Mouse (Mus musculus) spleen, embryonic (tissue): Measurements from ENCODE around the gene Dcp1a.
"Not testable (repeated sequence)": the region's sequence is repeated elsewhere in the genome, so short reads cannot be mapped to it uniquely, and the experiment has no call there.

Experiments used
- CTCF ChIA-PET: fragments of 350-600 bp; sonication (Branson Sonifier 250); formaldehyde crosslinking; loops from one replicate; lab custom pipeline; 2022; lab: Charles Lee

Gene Dcp1a

DNA sequence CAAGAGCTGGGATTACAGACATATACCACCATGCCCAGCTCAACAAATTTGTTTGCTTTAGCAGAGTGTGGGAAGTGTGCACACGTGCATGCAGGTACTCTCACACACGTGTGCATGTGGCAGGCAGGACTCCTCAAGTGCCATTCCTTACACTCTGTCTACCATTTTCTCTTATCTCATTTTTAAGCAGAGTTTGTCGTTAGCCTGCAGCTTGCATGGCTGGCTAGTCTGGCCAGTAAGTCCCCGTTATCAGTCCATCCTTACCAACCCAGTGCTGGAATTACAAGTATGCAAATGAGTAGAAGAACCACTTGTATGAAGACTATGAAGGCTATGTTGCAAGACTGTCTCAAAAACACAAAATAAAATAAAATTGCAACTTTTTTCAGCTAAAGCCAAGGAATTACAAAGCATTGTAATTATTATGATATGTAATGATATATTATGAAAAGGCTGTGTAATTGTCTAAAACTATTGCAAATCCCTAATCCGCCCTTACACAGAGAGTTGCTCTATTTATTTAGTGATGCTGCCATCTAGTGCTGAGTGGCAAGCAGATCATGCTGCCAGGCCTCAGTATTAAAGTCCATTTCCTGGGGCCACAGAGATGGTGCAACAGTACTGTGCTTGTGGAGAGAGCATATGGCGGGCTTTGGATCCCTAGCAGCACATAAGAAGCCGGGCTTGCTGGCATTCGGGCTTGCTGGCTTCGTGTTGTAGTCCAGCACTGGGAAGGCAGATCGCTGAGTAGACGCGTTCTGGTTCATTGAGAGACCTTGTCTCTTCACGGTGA, 36.8 kb downstream of the Dcp1a start:
- CTCF ChIA-PET: no interaction called here

GRCm38 (mm10) chr14:30519323-30519722, 40.0 kb downstream of the Dcp1a start:
- CTCF ChIA-PET: no interaction called here

- CTCF ChIA-PET: no interaction called here
These were observed 44.0 kb downstream of the Dcp1a start for GRCm38 (mm10) chr14:30523356-30523755.

DNA sequence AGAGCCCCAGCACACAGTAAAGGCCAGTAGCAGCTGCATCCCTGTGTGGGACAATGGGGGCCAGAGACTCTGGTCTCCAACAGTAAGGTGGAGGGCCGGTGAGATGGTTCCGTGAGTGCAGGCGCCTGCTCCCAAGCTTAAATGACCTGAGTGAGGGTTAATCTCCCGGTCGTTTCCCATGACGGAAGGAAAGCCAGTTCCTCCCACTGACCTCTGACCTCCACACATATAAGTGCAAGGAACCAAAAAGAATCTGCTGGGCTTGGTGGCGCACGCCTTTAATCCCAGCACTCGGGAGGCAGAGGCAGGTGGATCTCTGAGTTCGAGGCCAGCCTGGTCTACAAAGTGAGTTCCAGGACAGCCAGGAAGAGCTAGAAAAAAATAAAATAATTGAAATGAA, 49.1 kb downstream of the Dcp1a start:
- CTCF ChIA-PET: no interaction called here

- CTCF ChIA-PET: no interaction called here
These were observed 49.6 kb downstream of the Dcp1a start for GRCm38 (mm10) chr14:30528961-30529360.

DNA sequence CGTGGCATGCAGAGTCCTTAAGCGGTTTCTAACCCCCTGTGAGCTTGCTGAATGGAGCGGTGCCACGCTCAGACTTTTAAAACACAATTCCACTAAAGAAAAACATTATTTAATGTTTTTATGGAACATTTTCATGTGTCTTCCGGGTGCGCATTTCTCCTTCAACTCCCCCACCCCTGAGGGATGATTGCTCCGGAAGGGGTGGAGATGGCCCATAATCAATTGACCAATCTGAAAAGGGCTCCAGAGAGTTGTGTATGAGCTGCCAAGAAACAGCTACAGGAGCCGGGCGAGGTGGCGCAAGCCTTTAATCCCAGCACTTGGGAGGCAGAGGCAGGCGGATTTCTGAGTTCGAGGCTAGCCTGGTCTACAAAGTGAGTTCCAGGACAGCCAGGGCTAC, 50.1 kb downstream of the Dcp1a start:
- CTCF ChIA-PET: interaction anchor here (0.6 kb wide), 1 partner anchor 123 kb away, joined by 3 read pairs; no protein-coding TSS in a partner anchor

DNA sequence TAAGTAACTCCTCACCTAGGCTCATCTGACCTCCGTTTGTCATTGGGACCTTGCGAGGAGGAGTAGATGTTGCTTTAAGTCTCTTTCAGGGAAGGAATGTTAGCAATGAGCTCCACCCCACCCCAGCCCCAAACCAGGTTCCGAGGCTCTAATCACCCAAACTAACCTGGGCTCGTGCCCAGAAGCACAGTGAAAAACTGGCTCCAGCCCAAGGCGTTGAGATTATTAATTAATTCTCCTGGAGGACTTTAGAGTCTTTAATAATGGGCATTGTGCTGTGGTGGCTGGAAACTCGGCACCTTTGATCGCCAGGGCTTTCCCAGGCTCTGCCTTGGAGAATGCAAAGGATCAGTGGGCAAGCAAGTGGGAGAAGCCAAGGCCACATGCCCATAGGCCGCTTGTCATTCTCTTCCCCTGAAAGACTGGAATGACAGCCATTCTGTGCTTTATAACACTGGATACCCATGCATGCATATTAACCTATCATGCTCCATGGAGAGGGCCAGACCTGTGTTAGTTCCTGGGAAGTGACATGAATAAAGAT, 51.5 kb downstream of the Dcp1a start:
- CTCF ChIA-PET: no interaction called here

DNA sequence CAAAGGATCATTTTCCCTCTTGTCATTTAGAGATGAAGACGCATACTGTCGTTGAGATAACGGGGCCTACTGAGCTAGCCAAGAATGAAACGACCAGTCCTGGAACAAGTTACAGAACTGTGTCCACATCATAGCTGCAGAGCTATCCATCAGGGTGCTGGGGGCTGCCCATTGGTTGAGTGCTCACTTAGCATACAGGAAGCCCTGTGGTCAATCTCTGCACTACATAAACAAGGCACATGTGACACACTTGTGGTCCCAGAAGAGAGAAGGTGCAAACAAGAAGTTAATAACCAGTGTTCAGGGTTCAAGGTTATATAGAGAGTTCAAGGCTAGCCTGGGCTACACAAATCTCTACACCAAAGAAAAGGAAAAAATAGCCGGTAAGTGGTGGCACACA, 52.1 kb downstream of the Dcp1a start:
- CTCF ChIA-PET: no interaction called here

DNA sequence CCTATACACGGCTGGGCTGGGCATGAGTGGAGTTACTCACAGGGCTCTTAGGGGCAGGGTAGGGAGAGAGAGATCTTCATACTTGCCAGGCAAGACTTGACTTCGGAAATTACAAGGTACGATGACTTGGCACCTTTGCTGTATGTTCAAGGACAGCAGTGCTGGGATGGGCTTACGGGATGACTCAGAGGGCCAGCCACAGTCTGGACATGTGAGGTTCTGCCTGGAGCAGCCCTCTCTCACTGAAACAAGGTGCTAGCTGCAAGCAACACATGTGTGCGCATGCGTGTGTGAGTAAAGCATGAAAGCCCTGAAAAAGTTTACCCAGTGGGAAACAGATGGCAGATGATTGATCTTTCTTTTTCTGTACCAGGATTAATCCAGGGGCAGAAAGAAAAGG, 52.6 kb downstream of the Dcp1a start:
- CTCF ChIA-PET: no interaction called here

- CTCF ChIA-PET: no interaction called here
These were observed 54.6 kb downstream of the Dcp1a start for GRCm38 (mm10) chr14:30533780-30534450.

DNA sequence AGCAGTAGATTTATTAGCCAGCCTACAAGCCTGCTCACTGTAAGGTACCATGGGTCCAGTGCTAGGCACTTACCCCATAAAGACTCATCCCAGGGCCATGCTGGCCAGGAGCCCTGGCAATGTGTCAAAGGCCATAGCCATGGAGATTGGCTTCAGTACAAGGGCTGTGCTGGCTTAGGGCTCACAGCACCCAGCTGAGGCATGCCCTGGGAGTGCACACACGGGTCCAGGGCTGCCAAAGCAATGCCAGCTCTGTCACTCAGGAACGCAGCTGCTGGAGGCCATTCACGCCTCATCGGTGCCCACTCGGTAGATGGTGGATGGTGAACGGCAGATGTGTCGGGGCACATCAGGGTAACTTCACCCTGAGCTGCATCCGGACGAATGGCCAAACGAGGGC, 62.2 kb downstream of the Dcp1a start:
- CTCF ChIA-PET: no interaction called here

GRCm38 (mm10) chr14:30543331-30543730, 64.0 kb downstream of the Dcp1a start:
- CTCF ChIA-PET: not testable (repeated sequence)

GRCm38 (mm10) chr14:30548131-30548720, 68.9 kb downstream of the Dcp1a start, which contains the start of gene Tkt:
Tkt (plus strand) TSS chr14:30548359.
- CTCF ChIA-PET: no interaction called here

- CTCF ChIA-PET: no interaction called here
These were observed 69.8 kb downstream of the Dcp1a start for GRCm38 (mm10) chr14:30548965-30549776.

DNA sequence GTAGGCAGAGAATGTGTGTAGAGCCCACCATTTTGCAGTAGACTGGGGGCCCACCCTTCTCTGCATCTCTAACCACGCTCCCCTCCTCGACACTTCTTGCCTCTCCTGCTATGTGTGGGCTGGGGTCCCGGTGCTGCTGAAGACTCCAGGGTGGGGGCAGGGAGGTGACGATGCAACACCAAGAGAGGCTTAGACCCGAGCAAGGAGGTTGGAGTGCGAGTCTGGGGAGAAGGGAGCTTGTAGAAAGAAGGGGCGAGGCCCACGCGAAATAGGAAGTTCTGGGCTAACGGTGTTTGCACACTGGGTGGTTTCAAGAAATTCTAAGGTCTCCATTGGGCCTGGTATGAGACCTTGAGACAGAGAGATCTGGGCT, 70.4 kb downstream of the Dcp1a start:
- CTCF ChIA-PET: no interaction called here

- CTCF ChIA-PET: no interaction called here
These were observed 71.1 kb downstream of the Dcp1a start for GRCm38 (mm10) chr14:30550232-30551070.

DNA sequence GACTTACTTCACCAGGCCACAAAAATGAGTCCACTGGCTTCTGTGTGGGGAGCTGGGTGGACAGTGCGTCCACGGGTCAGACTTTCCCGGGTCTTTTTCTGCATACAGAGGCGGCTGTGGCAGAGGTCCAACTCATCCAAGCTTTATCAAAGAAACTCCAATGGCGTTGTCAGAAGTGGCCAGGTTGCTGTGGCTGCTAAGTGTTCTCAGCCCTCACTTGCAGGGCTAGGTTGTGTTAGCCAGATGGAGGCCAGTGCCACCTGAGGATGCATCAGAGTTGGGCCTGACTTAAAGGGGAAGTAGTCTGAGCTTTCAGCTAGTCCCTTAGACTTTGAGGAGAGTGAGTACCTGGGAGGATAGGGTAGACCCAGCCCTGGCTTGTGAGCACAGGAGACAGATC, 72.2 kb downstream of the Dcp1a start:
- CTCF ChIA-PET: no interaction called here

DNA sequence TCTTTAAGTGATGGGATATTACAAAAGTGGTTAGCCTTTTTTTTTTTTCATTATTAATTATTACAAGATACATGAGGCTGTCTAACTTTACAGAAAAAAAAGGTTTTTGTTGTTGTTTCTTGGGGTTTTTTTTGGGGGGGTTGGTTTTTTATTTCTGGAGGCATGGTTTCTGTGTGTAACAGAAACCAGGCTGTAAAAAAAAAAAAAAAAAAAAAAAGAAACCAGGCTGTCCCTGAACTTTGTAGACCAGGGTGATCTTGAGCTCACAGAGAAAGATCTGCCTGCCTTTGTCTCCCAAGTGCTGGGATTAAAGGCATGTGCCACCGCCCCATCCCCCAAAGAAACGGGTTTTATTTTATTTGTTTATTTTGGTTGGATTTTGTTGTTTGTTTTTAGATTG, 72.6 kb downstream of the Dcp1a start:
- CTCF ChIA-PET: no interaction called here

GRCm38 (mm10) chr14:30553185-30553584, 73.8 kb downstream of the Dcp1a start:
- CTCF ChIA-PET: no interaction called here

GRCm38 (mm10) chr14:30556651-30557050, 77.3 kb downstream of the Dcp1a start:
- CTCF ChIA-PET: no interaction called here

DNA sequence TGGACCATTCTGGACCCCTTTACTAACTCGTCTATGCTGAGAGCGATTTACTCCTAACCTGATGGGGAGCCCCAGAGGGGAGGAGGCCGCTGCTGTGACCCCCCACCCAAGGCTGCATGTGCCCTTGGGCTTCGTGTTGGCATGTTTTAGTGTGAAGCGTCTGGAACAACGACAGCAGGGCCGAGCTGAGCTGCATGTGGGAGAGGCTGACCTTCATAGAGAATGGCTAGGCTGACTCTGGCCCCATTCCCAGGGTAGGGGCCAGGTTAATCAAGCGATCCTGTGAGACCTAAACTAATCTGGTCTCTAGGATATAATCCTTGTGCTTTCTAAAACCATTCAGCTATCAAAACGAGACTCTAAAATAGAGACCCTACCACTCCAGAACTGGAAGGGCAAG, 78.4 kb downstream of the Dcp1a start:
- CTCF ChIA-PET: no interaction called here
